Mouse (Mus musculus) forebrain, embryonic 14.5 days (tissue): Measurements from ENCODE around the gene Mllt6. TPM values are rescaled to one million over a fixed set of nuclear protein-coding genes. Genes with fewer than 3 reads are reported as not detected.

Source experiments
- ATAC-seq: fragments of 200-750 bp; cut with Nextera tagmentation; 2 replicates; pipeline ENCODE4 v1.8.0; 2017; ENCODE audit warnings: mild to moderate bottlenecking, moderate library complexity
- DNase-seq: peaks from one replicate; pipeline ENCODE4 v3.0.0-alpha.2; 2015; ENCODE audit warnings: low spot score
- H3K27ac ChIP-seq: fragments of 300-500 bp; sonication (generic); 2 replicates; pipeline ENCODE4 v1.5.1; 2014; ENCODE audit warnings: low read depth, mild to moderate bottlenecking, control low read depth, low read length, moderate library complexity
- H3K27me3 ChIP-seq: fragments of 300-500 bp; sonication (generic); replicated peaks from 2 replicates; pipeline ENCODE4 v1.6.1; 2014; ENCODE audit warnings: low read length, control low read depth, mixed read lengths; ENCODE audit not compliant: control insufficient read depth, insufficient read depth
- H3K36me3 ChIP-seq: fragments of 300-500 bp; sonication (generic); 2 replicates; pipeline ENCODE4 v1.6.1; 2014; ENCODE audit warnings: low read length, control low read depth; ENCODE audit not compliant: control insufficient read depth, insufficient read depth
- H3K4me1 ChIP-seq: fragments of 300-500 bp; sonication (generic); 2 replicates; pipeline ENCODE4 v1.6.1; 2014; ENCODE audit warnings: antibody characterized with exemption, low read length, control low read depth; ENCODE audit not compliant: control insufficient read depth, insufficient read depth
- H3K4me2 ChIP-seq: fragments of 300-500 bp; sonication (generic); 2 replicates; pipeline ENCODE4 v1.6.1; 2014; ENCODE audit warnings: mild to moderate bottlenecking, control low read depth, low read length
- H3K4me3 ChIP-seq: fragments of 300-500 bp; sonication (generic); 2 replicates; pipeline ENCODE4 v1.5.1; 2014; ENCODE audit warnings: low read depth, low read length, control low read depth
- H3K9ac ChIP-seq: fragments of 300-500 bp; sonication (generic); 2 replicates; pipeline ENCODE4 v1.6.1; 2014; ENCODE audit warnings: mild to moderate bottlenecking, low read length, control low read depth, moderate library complexity
- H3K9me3 ChIP-seq: fragments of 300-500 bp; sonication (generic); replicated peaks from 2 replicates; pipeline ENCODE4 v1.6.1; 2016; ENCODE audit warnings: low read length, control low read depth, mixed read lengths; ENCODE audit not compliant: control insufficient read depth
- WGBS: fragments of 180-500 bp; shearing (Covaris S2); extraction: QIAGEN DNeasy Blood & Tissue Kit; methylation state at CpG from one replicate; pipeline ENCODE4 v1.1.7; 2014; 5-methylcytosine and 5-hydroxymethylcytosine counted together
- polyA plus RNA-seq: library from polyadenylated mRNA; unstranded; fragments of >200 nt; fragmentation: Nextera tagmentation; extraction: Ambion mirVana; gene quantifications from 2 replicates; pipeline ENCODE4 v1.2.1, GENCODE M21; 2014

Mllt6 gene
- polyA plus RNA-seq, 1 experiment from 2014 or later, result 5.0 TPM

GRCm38 (mm10) chr11:97678301-97678700 is 15.1 kb downstream of the Mllt6 start:
- no peaks in the 10 kb centered on the region for H3K27me3 ChIP-seq
- H3K36me3 ChIP-seq, result peaks cover 83% of the 10 kb centered on the region
- H3K4me1 ChIP-seq, result peaks cover 5% of the 10 kb centered on the region
- WGBS, result 59% methylated on average over 15 of the region's 15 CpGs
- H3K4me2 ChIP-seq, result no peak overlapping the region
- H3K9ac ChIP-seq, result peak overlapping the region; percentile 25; the same call in 1 of the 2 replicates
- no peak overlapping the region for H3K4me3 ChIP-seq
- no peak overlapping the region for H3K27ac ChIP-seq
- H3K9me3 ChIP-seq, result no peaks in the 10 kb centered on the region
- ATAC-seq (peak; percentile 18; the same call in 1 of the 2 replicates), DNase-seq (no peak)

GRCm38 (mm10) chr11:97680430-97680829 is 17.2 kb downstream of the Mllt6 start:
- DNase-seq (peak; percentile 51), ATAC-seq (peak; percentile 58)
- peaks cover 5% of the 10 kb centered on the region for H3K4me1 ChIP-seq
- peaks cover 61% of the 10 kb centered on the region for H3K36me3 ChIP-seq
- no peak overlapping the region; the same call in 1 of the 2 replicates for H3K9ac ChIP-seq
- no peaks in the 10 kb centered on the region for H3K9me3 ChIP-seq
- WGBS, result 57% methylated on average over 12 of the region's 12 CpGs
- no peak overlapping the region for H3K27ac ChIP-seq
- H3K27me3 ChIP-seq, result no peaks in the 10 kb centered on the region
- no peak overlapping the region for H3K4me3 ChIP-seq
- H3K4me2 ChIP-seq, result no peak overlapping the region

GRCm38 (mm10) chr11:97682504-97683055 is 19.4 kb downstream of the Mllt6 start:
- Histone ChIP-seq H3K4me3 (no peak overlapping the region), H3K27me3 (no peaks in the 10 kb centered on the region), H3K9ac (no peak overlapping the region), H3K4me2 (no peak overlapping the region), H3K36me3 (peaks cover 44% of the 10 kb centered on the region), H3K4me1 (0 out of 2 replicates have a peak, but pooled peaks cover 3% of the 10 kb centered on the region), H3K27ac (no peak overlapping the region), H3K9me3 (no peaks in the 10 kb centered on the region)
- no peak for ATAC-seq
- no peak for DNase-seq
- WGBS, result 73% methylated on average over 6 of the region's 6 CpGs

DNA sequence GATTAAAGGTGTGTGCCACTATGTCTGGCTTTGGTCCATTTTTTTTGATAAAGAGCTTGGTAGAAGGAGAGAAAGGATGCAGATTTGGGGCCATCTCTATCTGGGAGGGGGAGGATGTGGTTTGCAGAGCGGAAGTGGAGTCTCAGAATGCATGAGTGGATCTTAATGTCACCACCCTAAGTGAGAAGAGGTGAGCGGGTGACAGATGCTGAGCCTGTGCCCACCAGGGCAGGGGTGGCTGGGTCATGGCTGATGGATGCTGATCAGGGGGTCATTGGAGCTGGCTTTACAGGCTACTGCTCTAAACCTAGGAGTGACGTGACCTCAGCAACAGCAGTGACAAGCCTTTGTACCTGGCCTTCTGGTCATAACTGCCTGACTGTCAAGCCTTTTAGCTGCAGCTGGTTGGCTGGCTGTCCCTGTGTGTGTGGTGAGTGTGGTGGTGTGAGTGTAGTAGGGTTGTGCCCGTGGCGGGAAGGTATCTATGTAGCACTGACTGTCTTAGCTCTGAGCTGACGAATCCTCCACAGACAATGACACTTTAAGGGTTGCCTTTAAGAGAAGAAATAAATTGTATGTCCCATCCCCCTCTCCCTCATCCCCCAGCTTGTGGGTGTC is 21.0 kb downstream of the Mllt6 start:
- 83% methylated on average over 6 of the region's 6 CpGs for WGBS
- no peak for ATAC-seq
- H3K9ac ChIP-seq, result no peak overlapping the region

GRCm38 (mm10) chr11:97684766-97685165 is 21.6 kb downstream of the Mllt6 start:
- no peak overlapping the region for H3K4me3 ChIP-seq
- ATAC-seq (no peak), DNase-seq (no peak)
- H3K4me1 ChIP-seq, result 0 out of 2 replicates have a peak, but pooled peaks cover 3% of the 10 kb centered on the region
- peaks cover 44% of the 10 kb centered on the region for H3K36me3 ChIP-seq
- no peaks in the 10 kb centered on the region for H3K27me3 ChIP-seq
- 41% methylated on average over 7 of the region's 7 CpGs for WGBS
- no peak overlapping the region for H3K4me2 ChIP-seq
- H3K27ac ChIP-seq, result no peak overlapping the region
- no peak overlapping the region for H3K9ac ChIP-seq
- H3K9me3 ChIP-seq, result no peaks in the 10 kb centered on the region

More for the DNA sequence above, 21.0 kb downstream of the Mllt6 start:
- DNase-seq, result no peak
- Histone ChIP-seq H3K4me3 (no peak overlapping the region), H3K9me3 (no peaks in the 10 kb centered on the region), H3K27me3 (no peaks in the 10 kb centered on the region), H3K4me1 (0 out of 2 replicates have a peak, but pooled peaks cover 3% of the 10 kb centered on the region), H3K36me3 (peaks cover 45% of the 10 kb centered on the region), H3K4me2 (no peak overlapping the region), H3K27ac (no peak overlapping the region)

DNA sequence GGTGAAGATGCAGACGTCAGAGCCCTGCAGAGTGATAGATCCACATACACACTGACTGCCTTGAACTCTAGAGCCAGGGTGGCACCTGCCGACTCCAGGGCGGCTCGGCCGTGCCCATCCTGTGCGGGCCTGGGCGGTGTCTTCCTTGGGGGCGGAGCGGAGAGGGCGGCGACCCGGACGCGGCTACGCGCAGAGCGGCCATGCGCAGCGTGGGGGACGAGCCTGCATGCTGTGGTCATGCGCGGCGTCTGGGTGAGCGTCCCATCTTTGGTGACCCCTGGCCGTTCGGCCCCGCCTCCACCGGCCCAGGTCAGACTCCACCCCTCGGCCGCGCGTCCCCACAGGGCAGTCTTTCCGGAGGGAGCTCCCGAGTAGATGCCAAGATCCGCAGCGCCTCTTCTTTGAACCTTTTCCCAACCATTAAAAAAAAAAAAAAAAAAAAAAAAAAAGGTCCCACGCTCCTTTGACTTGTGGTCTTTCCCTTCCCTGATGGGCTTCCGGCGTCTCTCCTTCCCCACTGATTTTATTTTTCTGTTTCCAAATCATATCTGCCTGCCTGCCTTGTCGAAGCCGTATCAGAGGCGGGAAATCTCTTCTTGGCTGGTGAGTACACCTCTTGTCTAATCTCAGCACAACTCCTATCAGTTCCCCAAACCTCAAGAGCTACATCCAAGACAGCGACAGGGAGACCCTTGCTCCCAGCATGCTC is 22.6 kb downstream of the Mllt6 start, which contains the start of gene Cisd3:
Gene Cisd3, plus strand, starts transcription at position 214 of the 709 bp plus-strand sequence.
- Histone ChIP-seq H3K27me3 (no peaks in the 10 kb centered on the region), H3K9me3 (no peaks in the 10 kb centered on the region), H3K27ac (no peak within 1 kb of the TSS), H3K36me3 (peaks cover 45% of the 10 kb centered on the region), H3K9ac (peak within 1 kb of the TSS; percentile 67), H3K4me3 (peak within 1 kb of the TSS; percentile 40), H3K4me1 (0 out of 2 replicates have a peak, but pooled peaks cover 3% of the 10 kb centered on the region), H3K4me2 (peak within 1 kb of the TSS; percentile 85)
- WGBS, result 2% methylated on average over 43 of the region's 43 CpGs
- DNase-seq (peak; percentile 61), ATAC-seq (peak; percentile 75)

DNA sequence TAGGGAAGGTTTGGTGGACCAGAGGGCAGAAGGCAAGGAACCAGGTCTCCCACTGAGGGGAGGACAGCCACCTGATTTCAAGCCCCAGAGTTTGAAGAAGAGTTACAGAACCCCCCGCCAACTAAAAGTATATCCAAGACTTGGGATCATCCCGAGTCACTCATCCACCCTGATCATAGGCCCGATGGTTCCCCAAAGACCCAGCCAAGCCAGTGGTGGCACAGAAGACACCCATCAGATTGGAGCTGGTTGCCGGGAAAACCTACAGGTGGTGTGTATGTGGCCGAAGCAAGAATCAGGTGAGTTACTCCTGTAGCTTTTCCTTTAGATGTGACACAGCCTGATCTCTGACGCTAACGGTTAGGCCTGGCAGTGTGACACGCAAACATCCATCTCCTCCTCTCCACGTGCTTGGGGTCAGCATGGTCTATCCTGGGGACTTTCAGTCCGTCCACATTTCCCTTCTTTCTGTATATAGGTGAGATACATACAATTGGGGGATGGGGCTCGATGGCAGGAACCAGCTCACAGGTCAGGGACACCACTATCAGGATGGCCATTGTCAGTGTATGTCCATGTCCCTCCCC is 23.2 kb downstream of the Mllt6 start:
- no peak for DNase-seq
- H3K27me3 ChIP-seq, result no peaks in the 10 kb centered on the region
- 66% methylated on average over 11 of the region's 11 CpGs for WGBS

GRCm38 (mm10) chr11:97687061-97687460 is 23.8 kb downstream of the Mllt6 start:
- peaks cover 46% of the 10 kb centered on the region for H3K36me3 ChIP-seq
- H3K4me2 ChIP-seq, result no peak overlapping the region
- no peak overlapping the region for H3K27ac ChIP-seq
- H3K27me3 ChIP-seq, result no peaks in the 10 kb centered on the region
- no peak overlapping the region for H3K9ac ChIP-seq
- 0 out of 2 replicates have a peak, but pooled peaks cover 3% of the 10 kb centered on the region for H3K4me1 ChIP-seq
- WGBS, result 95% methylated on average over 3 of the region's 3 CpGs
- H3K9me3 ChIP-seq, result no peaks in the 10 kb centered on the region
- no peak overlapping the region for H3K4me3 ChIP-seq
- DNase-seq, result no peak
- no peak for ATAC-seq

More for the DNA sequence above, 23.2 kb downstream of the Mllt6 start:
- Histone ChIP-seq H3K36me3 (peaks cover 46% of the 10 kb centered on the region), H3K4me1 (0 out of 2 replicates have a peak, but pooled peaks cover 3% of the 10 kb centered on the region), H3K9ac (0 out of 2 replicates have a peak overlapping the region, but pooled peaks have one; percentile 14), H3K4me3 (peak overlapping the region; percentile 40; the same call in 1 of the 2 replicates), H3K9me3 (no peaks in the 10 kb centered on the region), H3K27ac (no peak overlapping the region), H3K4me2 (peak overlapping the region; percentile 85)
- ATAC-seq, result no peak
